Comparison of ENCODE assay signal across 9 mouse cellular contexts in the genomic region with DNA sequence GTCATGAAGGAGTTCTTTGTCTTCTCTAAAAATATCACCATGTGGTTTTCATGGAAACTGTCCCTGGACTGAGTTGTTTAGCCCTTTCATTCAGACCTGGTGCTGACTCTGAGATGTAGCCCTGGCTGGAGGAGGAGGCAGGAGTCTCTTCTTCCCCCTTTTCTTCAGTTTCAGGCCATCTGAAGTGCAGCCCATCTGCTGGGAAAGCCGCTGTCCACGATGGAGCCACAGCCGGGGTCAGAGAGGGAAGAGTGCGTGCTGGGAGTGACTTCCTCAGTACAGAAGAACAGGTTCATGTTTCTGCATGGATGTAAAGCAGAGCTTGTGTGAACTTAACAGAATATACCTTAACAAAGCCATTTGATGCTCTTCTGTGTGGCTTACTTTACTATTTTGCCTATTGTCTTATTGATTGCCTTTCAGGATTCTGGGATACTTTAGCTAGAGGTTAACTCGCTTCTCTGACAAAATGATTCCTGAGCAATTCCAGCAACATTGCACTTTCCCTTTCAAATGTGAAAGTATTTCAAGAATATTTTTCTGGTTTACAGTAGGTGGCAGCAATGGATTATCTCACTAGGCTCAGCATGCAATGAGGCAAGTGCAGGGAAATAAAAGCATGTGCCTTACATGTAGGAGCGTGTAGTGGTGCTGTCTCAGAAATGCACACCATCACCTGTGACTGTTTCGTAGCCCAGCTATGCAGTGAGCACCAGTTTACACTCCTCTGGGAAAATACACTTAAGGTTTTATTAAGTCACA. TPM values are rescaled to one million over a fixed set of nuclear protein-coding genes. Genes with fewer than 3 reads are reported as not detected.
DNase-seq lines count a peak whose midpoint lies in the region; ATAC-seq and TF ChIP-seq lines count a peak whose summit lies in the region.
"Had no signal": no experiment of that assay in that cellular context is flagged by ENCODE, and none has a peak within 500 bp of the region (broad histone marks: within the 10 kb centered on the region; RNA-seq: fewer than 3 reads in every experiment).

No protein-coding gene starts in this region.

- H3K4me3 ChIP-seq in cerebellum, adult 2 months (replicated peaks; ENCODE audit: insufficient read depth, low read depth, low read length): no peak overlapping the region
- no peak overlapping the region for H3K4me3 ChIP-seq in limb, embryonic 14.5 days (replicated peaks; ENCODE audit: low read length)
- no peak overlapping the region for H3K4me3 ChIP-seq in limb, embryonic 10.5 days
- H3K4me3 ChIP-seq in forebrain, embryonic 16.5 days (replicated peaks; ENCODE audit: low read length): no peak overlapping the region
- no peak overlapping the region for H3K4me3 ChIP-seq in small intestine, adult 2 months (ENCODE audit: low read depth, low read length)
- H3K4me3 ChIP-seq: erythroblast, embryonic 14.5 days had no signal

- DNase-seq in cerebellum, adult 2 months: no peak
- DNase-seq in cerebellum, adult 11 months: no peak
- DNase-seq in limb, embryonic 14.5 days (ENCODE audit: low spot score): peak; percentile 67
- DNase-seq in limb, embryonic 10.5 days (ENCODE audit: low spot score): no peak
- no peak for DNase-seq in B cell, adult 2 months
- DNase-seq in ovary, postnatal 36 days (ENCODE audit: low spot score): no peak

- H3K9me3 ChIP-seq in limb, embryonic 14.5 days (ENCODE audit: control insufficient read depth, low read length): no peaks in the 10 kb centered on the region
- no peaks in the 10 kb centered on the region for H3K9me3 ChIP-seq in limb, embryonic 10.5 days (replicated peaks)
- H3K9me3 ChIP-seq in forebrain, embryonic 16.5 days (ENCODE audit: control insufficient read depth, low read length): no peaks in the 10 kb centered on the region

- no peaks in the 10 kb centered on the region for H3K27me3 ChIP-seq in cerebellum, adult 2 months (ENCODE audit: control insufficient read depth, insufficient read depth, low read length)
- no peaks in the 10 kb centered on the region for H3K27me3 ChIP-seq in limb, embryonic 14.5 days (ENCODE audit: control insufficient read depth, insufficient read depth, low read length)
- H3K27me3 ChIP-seq in limb, embryonic 10.5 days (ENCODE audit: low read depth, poor library complexity, severe bottlenecking): no peaks in the 10 kb centered on the region
- H3K27me3 ChIP-seq in forebrain, embryonic 16.5 days (replicated peaks; ENCODE audit: control insufficient read depth, insufficient read depth, low read length): no peaks in the 10 kb centered on the region
- H3K27me3 ChIP-seq in small intestine, adult 2 months (ENCODE audit: control insufficient read depth, insufficient read depth, low read length): no peaks in the 10 kb centered on the region

- no peak overlapping the region for H3K27ac ChIP-seq in cerebellum, adult 2 months (ENCODE audit: insufficient read depth, low read length)
- H3K27ac ChIP-seq in limb, embryonic 14.5 days (replicated peaks; ENCODE audit: low read depth, low read length): no peak overlapping the region
- H3K27ac ChIP-seq in limb, embryonic 10.5 days: no peak overlapping the region
- H3K27ac ChIP-seq in forebrain, embryonic 16.5 days (ENCODE audit: low read length): no peak overlapping the region
- H3K27ac ChIP-seq in small intestine, adult 2 months (ENCODE audit: insufficient read depth, low read depth, low read length): peak overlapping the region; percentile 19; the same call in 1 of the 2 replicates

- no peaks in the 10 kb centered on the region for H3K4me1 ChIP-seq in cerebellum, adult 2 months (ENCODE audit: control insufficient read depth, insufficient read depth, low read length)
- no peaks in the 10 kb centered on the region for H3K4me1 ChIP-seq in limb, embryonic 14.5 days (ENCODE audit: control insufficient read depth, insufficient read depth, low read length)
- H3K4me1 ChIP-seq in limb, embryonic 10.5 days: peaks cover 14% of the 10 kb centered on the region; the same call in 1 of the 2 replicates
- H3K4me1 ChIP-seq in forebrain, embryonic 16.5 days (replicated peaks; ENCODE audit: control insufficient read depth, insufficient read depth, low read length): no peaks in the 10 kb centered on the region
- peaks cover 11% of the 10 kb centered on the region; the same call in 1 of the 2 replicates for H3K4me1 ChIP-seq in small intestine, adult 2 months (ENCODE audit: control insufficient read depth, insufficient read depth, insufficient read length, low read length)

- no peak for TF ChIP-seq POLR2A in cerebellum, adult 2 months (IDR thresholded peaks at IDR 0.05; ENCODE audit: borderline replicate concordance, insufficient read depth, low read length)
- no peak for TF ChIP-seq POLR2A in limb, embryonic 14.5 days (IDR thresholded peaks at IDR 0.05; ENCODE audit: borderline replicate concordance, extremely low read depth, insufficient read depth, insufficient read length)
- no peak for TF ChIP-seq POLR2A in small intestine, adult 2 months (IDR thresholded peaks at IDR 0.05; ENCODE audit: low read depth, low read length)

- no peaks in the 10 kb centered on the region for H3K36me3 ChIP-seq in limb, embryonic 14.5 days (ENCODE audit: control insufficient read depth, insufficient read depth, low read length)
- no peaks in the 10 kb centered on the region for H3K36me3 ChIP-seq in limb, embryonic 10.5 days
- no peaks in the 10 kb centered on the region for H3K36me3 ChIP-seq in forebrain, embryonic 16.5 days (ENCODE audit: control insufficient read depth, insufficient read depth)
- peaks cover 1% of the 10 kb centered on the region; the same call in 1 of the 2 replicates for H3K36me3 ChIP-seq in small intestine, adult 2 months (ENCODE audit: control insufficient read depth, insufficient read depth, low read length)

- H3K9ac ChIP-seq in limb, embryonic 14.5 days (ENCODE audit: low read depth, low read length, severe bottlenecking): no peak overlapping the region
- no peak overlapping the region for H3K9ac ChIP-seq in forebrain, embryonic 16.5 days (replicated peaks; ENCODE audit: low read depth, low read length)

- WGBS in cerebellum, adult 2 months: 48% methylated on average over 7 of the region's 7 CpGs
- 40% methylated on average over 7 of the region's 7 CpGs for WGBS in limb, embryonic 14.5 days
- 68% methylated on average over 7 of the region's 7 CpGs for WGBS in limb, embryonic 10.5 days
- WGBS in forebrain, embryonic 16.5 days: 65% methylated on average over 7 of the region's 7 CpGs
- WGBS in small intestine, adult 2 months: 19% methylated on average over 7 of the region's 7 CpGs

- peak; percentile 49; the same call in 1 of the 2 replicates for TF ChIP-seq CTCF in cerebellum, adult 2 months (IDR thresholded peaks at IDR 0.05; ENCODE audit: borderline replicate concordance, insufficient read depth, low read depth, low read length)
- no peak for TF ChIP-seq CTCF in small intestine, adult 2 months (IDR thresholded peaks at IDR 0.05; ENCODE audit: extremely low read depth, insufficient read length, insufficient replicate concordance, low read depth, low read length)

- H3K4me2 ChIP-seq in limb, embryonic 14.5 days (replicated peaks; ENCODE audit: low read depth, low read length, severe bottlenecking): no peak overlapping the region
- H3K4me2 ChIP-seq in forebrain, embryonic 16.5 days (ENCODE audit: low read length): no peak overlapping the region

- peak; percentile 63; the same call in 1 of the 2 replicates for ATAC-seq in limb, embryonic 14.5 days (ENCODE audit: low FRiP score, low read depth)
- ATAC-seq in forebrain, embryonic 16.5 days: peak; percentile 91

RNA-seq across cellular contexts. Expression of gene Map3k13, which starts 42.3 kb away (rescaled TPM):
- polyA plus RNA-seq in cerebellum, adult 2 months (2012; rRNA removed): 13.1 and 13.3 TPM in 2 replicates
- 1.2 and 1.4 TPM in 2 replicates for polyA plus RNA-seq in limb, embryonic 14.5 days (2012; rRNA removed)
- polyA plus RNA-seq in limb, embryonic 14.5 days (2014; fragmentation: Nextera tagmentation; extraction: Ambion mirVana): 0.79 and 0.92 TPM in 2 replicates
- 1.2 and 1.8 TPM in 2 replicates for polyA plus RNA-seq in limb, embryonic 10.5 days (2016; fragmentation: Nextera tagmentation; extraction: Ambion mirVana)
- 5.6 and 5.7 TPM in 2 replicates for polyA plus RNA-seq in forebrain, embryonic 16.5 days (2015; fragmentation: Nextera tagmentation; extraction: Ambion mirVana)
- polyA plus RNA-seq in small intestine, adult 2 months (2012; rRNA removed): 4.6 and 11.2 TPM in 2 replicates

RNA-seq across cellular contexts. Expression of gene Ehhadh, which starts 48.9 kb away (rescaled TPM):
- 3.8 and 4.4 TPM in 2 replicates for polyA plus RNA-seq in cerebellum, adult 2 months (2012; rRNA removed)
- 4.7 and 4.8 TPM in 2 replicates for polyA plus RNA-seq in limb, embryonic 14.5 days (2012; rRNA removed)
- 2.3 and 2.7 TPM in 2 replicates for polyA plus RNA-seq in limb, embryonic 14.5 days (2014; fragmentation: Nextera tagmentation; extraction: Ambion mirVana)
- 1.6 and 2.5 TPM in 2 replicates for polyA plus RNA-seq in limb, embryonic 10.5 days (2016; fragmentation: Nextera tagmentation; extraction: Ambion mirVana)
- 0.83 and 1.1 TPM in 2 replicates for polyA plus RNA-seq in forebrain, embryonic 16.5 days (2015; fragmentation: Nextera tagmentation; extraction: Ambion mirVana)
- 20.4 and 21.1 TPM in 2 replicates for polyA plus RNA-seq in small intestine, adult 2 months (2012; rRNA removed)
